Mouse (Mus musculus) embryo, embryonic 10 days (tissue): Measurements from ENCODE around the gene Msantd4.
"Not testable (repeated sequence)": the region's sequence is repeated elsewhere in the genome, so short reads cannot be mapped to it uniquely, and the experiment has no call there.

Experiments
- DNase-seq: peaks from one replicate; pipeline ENCODE4 v3.0.0-alpha.2; 2015; ENCODE audit warnings: low spot score

The Msantd4 gene

GRCm38 (mm10) chr9:4375828-4376639, at the start of gene Msantd4:
Msantd4 (plus strand) TSS chr9:4376562.
- peak; percentile 99 for DNase-seq

GRCm38 (mm10) chr9:4353163-4353562, 23.2 kb upstream of the Msantd4 start:
- DNase-seq, result no peak

GRCm38 (mm10) chr9:4376640-4377120, 318 bp downstream of the Msantd4 start:
- peak; percentile 11 for DNase-seq

- not testable (repeated sequence) for DNase-seq
Measured at GRCm38 (mm10) chr9:4400801-4401200, 24.4 kb downstream of the Msantd4 start.
